Mouse (Mus musculus): ENCODE results near the gene Kcna2.

DNA sequence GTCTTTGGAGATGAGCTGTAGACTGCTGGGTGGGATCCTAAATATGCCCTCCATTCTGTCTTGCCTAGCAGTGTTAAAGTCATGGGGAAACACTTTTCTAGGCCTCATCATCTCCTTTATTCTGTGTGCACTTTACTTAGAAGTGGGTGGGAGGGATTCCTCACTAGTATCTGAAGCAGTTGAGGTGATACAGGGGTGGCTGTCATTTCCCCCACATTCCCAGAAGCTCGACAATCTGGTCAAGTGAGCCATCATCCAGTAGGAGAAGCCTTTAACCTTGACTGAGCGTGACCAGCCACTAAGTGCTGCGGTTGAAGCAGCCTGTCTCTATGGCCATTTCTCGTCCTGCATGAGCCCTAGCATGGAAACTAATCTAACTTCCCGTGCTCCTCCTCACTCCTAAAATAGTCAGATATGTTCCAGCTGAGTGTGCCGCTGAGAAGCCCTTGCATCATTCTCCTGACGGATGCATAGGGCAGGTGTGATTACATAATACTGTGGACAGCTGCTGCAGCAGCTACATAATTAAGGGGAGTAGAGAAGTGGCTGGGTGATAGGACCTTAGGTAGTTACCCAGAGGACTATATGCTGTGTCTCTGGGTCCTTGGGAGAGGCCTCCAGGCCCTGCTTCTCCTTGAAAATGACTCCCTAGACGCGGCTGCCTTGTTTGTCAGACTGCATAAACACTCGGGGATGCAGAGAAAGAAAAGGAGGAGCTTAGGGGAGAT lies 12.2 kb downstream of the Kcna2 start:
- TF ChIP-seq POLR2A (IDR thresholded peaks at IDR 0.05; ENCODE audit: insufficient read depth, low read depth, low read length) (no peak), CTCF (IDR thresholded peaks at IDR 0.05; ENCODE audit: insufficient read depth, low read depth, low read length) (no peak)

Measured in olfactory bulb, adult 2 months (tissue).